Mouse (Mus musculus) T-cell, adult 66 days (primary cell): ENCODE measurements around the gene Sh3pxd2b. TPM values are rescaled to one million over a fixed set of nuclear protein-coding genes. Genes with fewer than 3 reads are reported as not detected.

Experiments used
- total RNA-seq, 2 experiments: library from RNA; stranded (reverse); gene quantifications; 3 replicates in 1 of 2; 4 replicates in 1 of 2; pipeline ENCODE4 v1.2.4; 2023

Gene Sh3pxd2b
- total RNA-seq: under 1 TPM in 1 of 2 experiments, not detected in 1; 0.20 TPM

DNA sequence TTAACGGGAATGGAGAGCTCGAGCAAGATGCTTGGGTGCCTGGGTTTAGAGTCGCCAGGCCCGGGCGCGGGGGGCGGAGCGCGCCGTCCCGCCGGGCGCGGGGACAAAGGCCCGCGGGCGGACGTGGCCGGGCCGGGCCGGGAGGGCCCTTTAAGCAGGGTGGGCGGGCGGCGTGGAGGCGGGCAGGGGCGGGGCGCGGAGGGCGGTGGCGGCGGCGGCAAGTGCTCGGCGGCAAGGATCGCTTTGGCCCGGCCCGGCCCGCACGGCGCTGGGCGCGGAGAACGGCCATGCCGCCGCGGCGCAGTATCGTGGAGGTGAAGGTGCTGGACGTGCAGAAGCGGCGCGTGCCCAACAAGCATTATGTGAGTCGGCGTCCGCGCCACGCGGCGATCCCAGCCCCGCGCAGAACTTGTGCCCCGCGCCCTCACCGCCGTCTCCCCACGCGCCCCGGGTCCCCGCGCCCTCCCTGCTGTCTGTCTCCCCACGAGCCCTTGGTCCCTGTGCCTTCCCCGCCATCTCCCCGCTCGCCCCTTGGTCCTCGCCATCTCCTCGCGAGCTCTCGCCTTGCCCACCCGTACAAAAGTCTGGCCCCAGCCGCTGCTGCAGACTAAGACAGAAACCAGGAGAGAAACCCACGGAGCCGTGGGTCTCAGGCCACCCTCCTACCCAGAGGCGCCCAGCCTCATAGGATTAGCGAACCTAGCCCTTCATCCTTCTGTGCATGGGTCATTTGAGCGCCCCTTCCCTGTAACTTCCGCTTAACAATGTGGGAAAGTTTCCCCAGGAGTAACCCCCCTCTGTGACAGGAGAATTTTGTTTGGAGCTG is at the start of gene Sh3pxd2b:
Gene Sh3pxd2b (plus strand): TSS at position 214 of the 826 bp plus-strand sequence.

GRCm38 (mm10) chr11:32299865-32300264 is 47.8 kb upstream of the Sh3pxd2b start, which contains the start of gene Hbq1a:
TSS of gene Hbq1a (plus strand) at chr11:32300069.

GRCm38 (mm10) chr11:32454800-32455506 is 107.3 kb downstream of the Sh3pxd2b start, which contains the start of gene Ubtd2:
TSS of gene Ubtd2 (plus strand) at chr11:32455370.

Other genes with a start within 250 kb of the Sh3pxd2b start
- 1 to 10 TPM in 1 of 2 experiments, under 1 TPM in 1; 0.68 to 3.4 TPM for gene Il9r, start 147.5 kb upstream of the Sh3pxd2b start, total RNA-seq
- gene Snrnp25, start 142.4 kb upstream of the Sh3pxd2b start, total RNA-seq: 10 to 100 TPM; 11.6 to 15.5 TPM
- 1 to 10 TPM; 1.1 to 3.3 TPM for gene Rhbdf1, start 125.5 kb upstream of the Sh3pxd2b start, total RNA-seq
- 10 to 100 TPM; 26.6 to 26.7 TPM for gene Mpg, start 121.3 kb upstream of the Sh3pxd2b start, total RNA-seq
- gene Nprl3, start 80.1 kb upstream of the Sh3pxd2b start, total RNA-seq: 10 to 100 TPM; 60.4 to 65.6 TPM
- gene Hba-x, start 71.4 kb upstream of the Sh3pxd2b start, total RNA-seq: not detected
- 10 to 100 TPM; 19.0 to 64.4 TPM for gene Hba-a1, start 64.3 kb upstream of the Sh3pxd2b start, total RNA-seq
- not detected for gene Hbq1b, start 60.9 kb upstream of the Sh3pxd2b start, total RNA-seq
- 10 to 100 TPM; 10.9 to 33.4 TPM for gene Hba-a2, start 51.3 kb upstream of the Sh3pxd2b start, total RNA-seq
- gene Hbq1a, start 47.8 kb upstream of the Sh3pxd2b start, total RNA-seq: not detected
- 1 to 10 TPM; 4.3 to 4.9 TPM for gene Ubtd2, start 107.5 kb downstream of the Sh3pxd2b start, total RNA-seq
- 1 to 10 TPM; 3.6 to 4.3 TPM for gene Efcab9, start 184.3 kb downstream of the Sh3pxd2b start, total RNA-seq
- gene Stk10, start 185.5 kb downstream of the Sh3pxd2b start, total RNA-seq: 100 to 1,000 TPM; 258 to 267 TPM